In genomic region chr8:107206782-107207525, GRCm38 (mm10) we compare ENCODE assay signal across 11 mouse cellular contexts. TPM values are rescaled to one million over a fixed set of nuclear protein-coding genes. Genes with fewer than 3 reads are reported as not detected.
DNase-seq lines count a peak whose midpoint lies in the region; ATAC-seq lines count a peak whose summit lies in the region.
"Had no signal": no experiment of that assay in that cellular context is flagged by ENCODE, and none has a peak within 500 bp of the region (broad histone marks: within the 10 kb centered on the region; RNA-seq: fewer than 3 reads in every experiment).

No protein-coding gene starts in this region.

- H3K27me3 ChIP-seq in heart, embryonic 14.5 days (ENCODE audit: control insufficient read depth, insufficient read depth, low read length) = no peaks in the 10 kb centered on the region
- H3K27me3 ChIP-seq in midbrain, embryonic 11.5 days (ENCODE audit: control insufficient read depth, insufficient read depth, low read length) = no peaks in the 10 kb centered on the region
- H3K27me3 ChIP-seq: embryonic facial prominence, embryonic 13.5 days had no signal

- no peak overlapping the region for H3K4me3 ChIP-seq in heart, embryonic 14.5 days (ENCODE audit: control insufficient read depth in 1 of 2, insufficient read depth in 1 of 2, low read depth in 1 of 2, low read length in 2 of 2)
- H3K4me3 ChIP-seq in midbrain, embryonic 11.5 days (ENCODE audit: low read depth, low read length) = no peak overlapping the region
- H3K4me3 ChIP-seq: embryonic facial prominence, embryonic 13.5 days had no signal

- H3K27ac ChIP-seq in heart, embryonic 14.5 days (replicated peaks in 1 of 2; ENCODE audit: control insufficient read depth in 1 of 2, insufficient read depth in 1 of 2, low read depth in 2 of 2, low read length in 2 of 2) = peak overlapping the region; percentile 7 to 71; a peak in 2 of 4 replicates
- H3K27ac ChIP-seq in midbrain, embryonic 11.5 days (ENCODE audit: low read depth, low read length) = no peak overlapping the region

- H3K4me1 ChIP-seq in heart, embryonic 14.5 days (ENCODE audit: control insufficient read depth in 2 of 2, insufficient read depth in 2 of 2, low read length in 2 of 2) = peaks cover 27 to 28% of the 10 kb centered on the region in 2 experiments
- H3K4me1 ChIP-seq in midbrain, embryonic 11.5 days (ENCODE audit: control insufficient read depth, insufficient read depth, low read length) = no peaks in the 10 kb centered on the region

- H3K4me2 ChIP-seq in heart, embryonic 14.5 days (ENCODE audit: low read length) = no peak overlapping the region
- H3K4me2 ChIP-seq in midbrain, embryonic 11.5 days = no peak overlapping the region

- intact Hi-C loops in left cerebral cortex, postnatal 4 days (cut with DNase I) = no loop called here
- intact Hi-C loops in left cerebral cortex, postnatal 14 days (cut with DNase I) = no loop called here

- no peak for ATAC-seq in cerebellum, adult (ENCODE audit: insufficient number of reproducible peaks, low FRiP score, low TSS enrichment)
- ATAC-seq in heart, embryonic 14.5 days (ENCODE audit: insufficient number of reproducible peaks, insufficient read depth, low FRiP score, low read depth) = no peak
- no peak for ATAC-seq in midbrain, embryonic 11.5 days (ENCODE audit: low FRiP score)
- ATAC-seq: inflammation-experienced regulatory T-cells, adult 6 months; midbrain, embryonic 16.5 days had no signal

- 51% methylated on average over 9 of the region's 9 CpGs for WGBS in heart, embryonic 14.5 days
- WGBS in midbrain, embryonic 11.5 days = 81% methylated on average over 9 of the region's 9 CpGs

- H3K9me3 ChIP-seq in heart, embryonic 14.5 days (ENCODE audit: control insufficient read depth, low read length) = no peaks in the 10 kb centered on the region
- H3K9me3 ChIP-seq in midbrain, embryonic 11.5 days (ENCODE audit: control insufficient read depth, low read length) = no peaks in the 10 kb centered on the region
- H3K9me3 ChIP-seq: embryonic facial prominence, embryonic 13.5 days had no signal

- DNase-seq in cerebellum, adult 11 months = peak; percentile 20
- peak; percentile 9 for DNase-seq in left cerebral cortex, postnatal 4 days
- no peak for DNase-seq in left cerebral cortex, postnatal 14 days (ENCODE audit: low spot score in 2 of 2)
- DNase-seq in cerebellum, adult 9-11 months = peak; percentile 55
- no peak for DNase-seq in midbrain, embryonic 11.5 days (ENCODE audit: low spot score, missing footprints)
- DNase-seq in thymus, postnatal 25 days = no peak

- H3K9ac ChIP-seq in heart, embryonic 14.5 days (ENCODE audit: low read length) = no peak overlapping the region
- no peak overlapping the region for H3K9ac ChIP-seq in midbrain, embryonic 11.5 days (ENCODE audit: low read length)
- H3K9ac ChIP-seq: embryonic facial prominence, embryonic 13.5 days had no signal

- H3K36me3 ChIP-seq in heart, embryonic 14.5 days (ENCODE audit: control insufficient read depth, insufficient read depth, low read length) = no peaks in the 10 kb centered on the region
- no peaks in the 10 kb centered on the region for H3K36me3 ChIP-seq in midbrain, embryonic 11.5 days (ENCODE audit: control insufficient read depth, insufficient read depth, low read length)
- H3K36me3 ChIP-seq: embryonic facial prominence, embryonic 13.5 days had no signal

RNA-seq across cellular contexts. Expression of gene Cyb5b, which starts 56.5 kb away (rescaled TPM):
- 10 to 100 TPM; 98.3 to 99.8 TPM for total RNA-seq in left cerebral cortex, postnatal 4 days (2021)
- 10 to 100 TPM; 83.4 to 84.5 TPM for total RNA-seq in left cerebral cortex, postnatal 14 days (2021)
- polyA plus RNA-seq in heart, embryonic 14.5 days (2014; fragmentation: Nextera tagmentation; extraction: Ambion mirVana) = 65.6 and 71.9 TPM in 2 replicates
- 177 and 192 TPM in 2 replicates for polyA plus RNA-seq in midbrain, embryonic 11.5 days (2014; fragmentation: Nextera tagmentation; extraction: Ambion mirVana)

Comparison
In these comparisons a context has a peak if more than half of its experiments do, and no peak if none do; other contexts are left out.
1. DNase-seq: peak in cerebellum, adult 11 months (single experiment), left cerebral cortex, postnatal 4 days (single experiment) and cerebellum, adult 9-11 months (single experiment); none in left cerebral cortex, postnatal 14 days (0 of 2), midbrain, embryonic 11.5 days (single experiment) and thymus, postnatal 25 days (single experiment).